In the genomic region with DNA sequence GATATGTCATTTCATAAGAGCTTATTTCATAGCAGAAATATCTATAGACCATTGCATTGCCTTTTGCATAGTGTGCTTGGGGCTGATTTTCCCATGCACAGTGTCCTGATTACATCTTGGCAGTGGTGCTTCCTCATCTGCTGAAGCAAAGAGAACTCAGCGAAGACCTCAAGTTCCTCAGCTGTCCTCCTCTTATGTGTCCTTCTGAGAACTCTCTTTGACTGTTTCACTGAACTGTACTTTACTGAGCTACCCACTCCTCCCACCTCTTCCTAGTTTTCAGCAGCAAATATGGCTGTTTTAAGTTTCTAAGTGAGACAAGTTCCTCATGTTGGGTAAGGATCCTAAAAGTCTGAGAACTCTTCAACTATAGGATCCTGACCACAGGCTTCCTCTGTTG, we compare ENCODE assay signal across 10 mouse cellular contexts. TPM values are rescaled to one million over a fixed set of nuclear protein-coding genes. Genes with fewer than 3 reads are reported as not detected.
A peak's percentile ranks its signal among the peaks of the same experiment; 100 is the strongest.
DNase-seq lines count a peak whose midpoint lies in the region; ATAC-seq and TF ChIP-seq lines count a peak whose summit lies in the region.
"Had no signal": no experiment of that assay in that cellular context is flagged by ENCODE, and none has a peak within 500 bp of the region (broad histone marks: within the 10 kb centered on the region; RNA-seq: fewer than 3 reads in every experiment).

No protein-coding gene starts in this region.

- no peaks in the 10 kb centered on the region for H3K27me3 ChIP-seq in kidney, embryonic 15.5 days
- H3K27me3 ChIP-seq in limb, embryonic 11.5 days (ENCODE audit: control insufficient read depth, insufficient read depth, low read length) = no peaks in the 10 kb centered on the region

- ATAC-seq in kidney, embryonic 15.5 days (replicated peaks; ENCODE audit: low FRiP score) = no peak
- ATAC-seq in limb, embryonic 11.5 days (ENCODE audit: insufficient number of reproducible peaks, low FRiP score, low TSS enrichment, low read depth) = no peak

- no peak overlapping the region for H3K4me2 ChIP-seq in kidney, embryonic 15.5 days
- no peak overlapping the region for H3K4me2 ChIP-seq in limb, embryonic 11.5 days (ENCODE audit: low read depth, severe bottlenecking)

- H3K9ac ChIP-seq in kidney, embryonic 15.5 days = no peak overlapping the region
- no peak overlapping the region for H3K9ac ChIP-seq in limb, embryonic 11.5 days (ENCODE audit: low read length)

- TF ChIP-seq CTCF in bone marrow macrophage, adult 2 months (IDR thresholded peaks at IDR 0.05; ENCODE audit: low read depth, low read length) = no peak

- H3K4me3 ChIP-seq in kidney, embryonic 15.5 days (replicated peaks) = no peak overlapping the region
- no peak overlapping the region for H3K4me3 ChIP-seq in bone marrow macrophage, adult 2 months (ENCODE audit: insufficient read depth, low read length)
- no peak overlapping the region for H3K4me3 ChIP-seq in limb, embryonic 11.5 days (ENCODE audit: low read depth, low read length)

- no peaks in the 10 kb centered on the region for H3K9me3 ChIP-seq in kidney, embryonic 15.5 days (replicated peaks)
- no peaks in the 10 kb centered on the region for H3K9me3 ChIP-seq in limb, embryonic 11.5 days (ENCODE audit: control insufficient read depth, low read length)

- no peak for DNase-seq in kidney, postnatal 14 days
- DNase-seq in CD4-positive helper T cell, adult 2 months (ENCODE audit: low read depth, low spot score) = peak; percentile 34
- DNase-seq in limb, embryonic 11.5 days (ENCODE audit: low spot score) = no peak
- DNase-seq in cerebellum, adult 11-12 months = no peak
- DNase-seq in adrenal gland, postnatal 25 days = no peak
- DNase-seq in adrenal gland, adult (ENCODE audit: inconsistent age in 2 of 2, low spot score in 1 of 2) = no peak
- DNase-seq: layer of hippocampus, postnatal 36 days; spleen, adult 18-20 months had no signal

- peaks cover 28% of the 10 kb centered on the region for H3K4me1 ChIP-seq in kidney, embryonic 15.5 days
- peaks cover 40% of the 10 kb centered on the region for H3K4me1 ChIP-seq in bone marrow macrophage, adult 2 months (ENCODE audit: control insufficient read depth, insufficient read depth, low read length)
- H3K4me1 ChIP-seq in limb, embryonic 11.5 days (ENCODE audit: control insufficient read depth, insufficient read depth, low read length) = peaks cover 12% of the 10 kb centered on the region; the same call in 1 of the 2 replicates

- 79% methylated on average over 1 of the region's 1 CpGs for WGBS in kidney, embryonic 15.5 days
- 89% methylated on average over 1 of the region's 1 CpGs for WGBS in limb, embryonic 11.5 days

- H3K36me3 ChIP-seq in kidney, embryonic 15.5 days = no peaks in the 10 kb centered on the region
- no peaks in the 10 kb centered on the region for H3K36me3 ChIP-seq in limb, embryonic 11.5 days (ENCODE audit: control insufficient read depth, insufficient read depth, low read length)

- no peak for TF ChIP-seq POLR2A in bone marrow macrophage, adult 2 months (IDR thresholded peaks at IDR 0.05; ENCODE audit: borderline replicate concordance, low read depth, low read length)

- peak overlapping the region; percentile 75; the same call in 1 of the 2 replicates for H3K27ac ChIP-seq in kidney, embryonic 15.5 days
- peak overlapping the region; percentile 29; the same call in 1 of the 2 replicates for H3K27ac ChIP-seq in bone marrow macrophage, adult 2 months (ENCODE audit: insufficient read depth, low read depth, low read length)
- H3K27ac ChIP-seq in limb, embryonic 11.5 days (replicated peaks; ENCODE audit: low read depth, low read length) = 0 out of 2 replicates have a peak overlapping the region, but pooled peaks have one; percentile 16

RNA-seq across cellular contexts. Expression of gene Lims1, which starts 58.6 kb away (rescaled TPM):
- 149 and 157 TPM in 2 replicates for polyA plus RNA-seq in kidney, embryonic 15.5 days (2015; fragmentation: Nextera tagmentation; extraction: Ambion mirVana)
- 81.4 and 82.5 TPM in 2 replicates for polyA plus RNA-seq in bone marrow macrophage, adult 2 months (2012; ENCODE audit: insufficient read depth, insufficient read length, missing spikeins)
- 87.3 and 90.4 TPM in 2 replicates for polyA plus RNA-seq in limb, embryonic 11.5 days (2014; fragmentation: Nextera tagmentation; extraction: Ambion mirVana)
- 46.8 and 69.7 TPM in 2 replicates for total RNA-seq in adrenal gland, postnatal 25 days (2021)

Comparison
In these comparisons a context has a peak if more than half of its experiments do, and no peak if none do; other contexts are left out.
1. H3K27ac ChIP-seq: peak in every context shown above with its lines; median percentile 75 in kidney, embryonic 15.5 days; 29 in bone marrow macrophage, adult 2 months; 16 in limb, embryonic 11.5 days.